Mouse (Mus musculus) cerebellum, postnatal 36 days (tissue): ENCODE data around the gene Gm17581.
"Not testable (repeated sequence)": the region's sequence is repeated elsewhere in the genome, so short reads cannot be mapped to it uniquely, and the experiment has no call there.

ENCODE experiments used
- DNase-seq, 2 experiments: peaks; one replicate each; pipeline ENCODE4 v3.0.0; 2021 to 2022; ENCODE audit warnings: mixed read lengths in 2 of 2

Gm17581 gene

DNA sequence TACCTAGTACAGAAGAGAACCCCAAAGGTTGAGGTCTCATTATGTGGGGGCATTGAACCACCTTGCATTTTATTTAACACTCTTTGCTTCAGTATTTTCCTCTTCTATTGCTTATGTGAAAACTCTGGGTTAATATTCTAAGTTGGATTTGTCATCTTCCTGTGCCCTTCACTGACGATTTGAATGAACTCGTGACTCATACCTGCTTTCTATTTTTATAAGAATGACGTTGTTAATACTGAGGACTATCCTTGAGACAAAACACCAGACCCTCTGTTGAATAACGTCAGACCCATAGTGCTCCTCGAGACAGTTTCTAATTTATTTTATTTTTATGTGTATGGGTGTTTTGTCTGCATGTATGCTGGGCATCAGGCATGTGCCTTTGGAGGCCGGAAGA lies 1.3 kb upstream of the Gm17581 start:
- DNase-seq, result no peak

DNA sequence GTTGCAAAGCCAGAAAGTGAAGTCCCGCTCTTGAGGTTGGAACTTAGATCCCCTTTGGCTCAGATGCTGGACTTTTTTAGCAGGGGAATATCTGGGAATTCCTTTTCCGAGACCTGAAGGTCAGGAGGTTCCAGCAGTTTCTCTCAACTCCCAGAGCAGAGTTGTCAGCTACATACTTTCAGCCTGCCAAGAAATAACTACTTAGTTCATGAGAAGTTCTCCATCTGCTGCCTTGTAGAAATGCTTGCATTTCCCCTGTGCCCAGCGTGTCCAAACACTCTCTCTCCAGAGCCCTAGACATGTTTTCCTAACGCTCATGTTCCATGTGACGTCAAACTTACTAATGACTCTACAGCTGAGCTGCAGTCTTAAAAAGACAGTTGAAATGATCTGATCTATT lies 586 bp downstream of the Gm17581 start:
- no peak for DNase-seq

- peak; percentile 90 for DNase-seq
Observed at GRCm38 (mm10) chr2:155729158-155729645, 6.5 kb downstream of the Gm17581 start, which contains the start of gene Edem2. Edem2 (minus strand) TSS chr2:155729475.

DNA sequence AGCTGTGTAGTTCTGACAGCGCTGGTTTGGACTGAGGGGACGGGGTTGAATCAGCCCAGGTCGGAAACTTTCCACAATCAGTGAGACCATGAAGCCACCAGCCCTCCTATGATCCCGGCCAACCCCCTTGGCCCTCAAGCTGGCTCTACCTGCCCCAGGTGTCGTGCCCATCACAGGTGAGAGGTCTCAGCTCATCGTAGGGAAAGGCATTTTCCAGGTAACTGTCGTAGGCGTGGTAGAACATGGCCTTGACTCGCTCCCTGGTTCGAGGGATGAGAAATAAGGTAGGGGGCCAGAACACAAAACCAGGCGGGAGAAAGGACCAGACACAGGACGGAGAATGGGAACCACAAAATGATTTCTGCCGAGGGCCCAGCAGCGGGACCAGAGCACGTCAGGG lies 6.9 kb downstream of the Gm17581 start:
- DNase-seq, result no peak

DNA sequence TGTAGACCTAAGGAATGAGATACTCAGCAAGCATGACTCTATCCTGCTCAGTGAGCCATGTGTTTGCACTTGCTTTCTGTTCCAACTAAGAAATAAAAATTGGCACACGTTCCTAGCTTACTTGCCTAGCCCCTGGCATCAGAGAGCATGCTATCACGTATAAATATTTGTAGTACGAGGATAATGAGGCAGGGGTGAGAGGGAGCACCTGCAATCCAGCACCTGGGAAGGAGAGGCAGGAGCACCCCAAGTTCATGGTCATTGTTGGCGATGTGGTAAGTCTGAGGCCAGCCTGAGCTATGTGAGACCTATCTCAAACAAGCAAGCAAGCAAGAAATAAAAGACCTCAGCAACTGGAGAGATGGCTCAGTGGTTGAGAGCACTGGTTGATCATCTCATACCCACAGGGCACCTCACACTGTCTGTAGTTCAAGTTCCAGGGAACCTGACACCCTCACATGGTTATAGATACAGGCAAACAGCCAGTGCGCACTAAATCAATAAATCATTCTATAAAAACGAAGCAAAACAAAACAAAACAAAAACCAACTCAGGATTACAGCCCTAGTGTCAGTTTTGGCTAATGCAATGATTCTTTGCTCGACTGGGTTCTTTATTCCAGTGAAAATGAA lies 7.8 kb downstream of the Gm17581 start:
- DNase-seq, result no peak

GRCm38 (mm10) chr2:155726302-155726701 lies 9.4 kb downstream of the Gm17581 start:
- no peak for DNase-seq

- DNase-seq, result no peak
Observed at GRCm38 (mm10) chr2:155724526-155724925, 11.1 kb downstream of the Gm17581 start.

DNA sequence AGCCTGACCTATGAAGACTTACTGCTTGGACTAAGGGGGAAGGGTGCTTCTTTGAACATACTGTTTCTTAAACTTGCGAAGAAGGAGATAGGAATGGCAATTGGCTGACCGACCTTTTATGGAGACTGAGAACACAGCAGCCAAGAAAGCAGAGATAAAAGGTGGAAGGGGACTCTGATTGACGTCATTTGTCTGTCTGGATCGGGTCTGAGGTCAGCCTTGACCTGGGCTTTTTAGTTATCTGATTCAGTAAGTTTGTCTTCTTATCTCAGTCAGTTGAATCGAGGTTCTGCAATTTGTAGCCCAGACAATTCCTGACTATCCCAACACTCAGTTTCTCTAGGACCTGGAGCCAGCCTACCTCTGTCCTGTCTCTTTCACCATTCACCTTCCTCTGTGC lies 11.6 kb downstream of the Gm17581 start:
- no peak for DNase-seq

DNA sequence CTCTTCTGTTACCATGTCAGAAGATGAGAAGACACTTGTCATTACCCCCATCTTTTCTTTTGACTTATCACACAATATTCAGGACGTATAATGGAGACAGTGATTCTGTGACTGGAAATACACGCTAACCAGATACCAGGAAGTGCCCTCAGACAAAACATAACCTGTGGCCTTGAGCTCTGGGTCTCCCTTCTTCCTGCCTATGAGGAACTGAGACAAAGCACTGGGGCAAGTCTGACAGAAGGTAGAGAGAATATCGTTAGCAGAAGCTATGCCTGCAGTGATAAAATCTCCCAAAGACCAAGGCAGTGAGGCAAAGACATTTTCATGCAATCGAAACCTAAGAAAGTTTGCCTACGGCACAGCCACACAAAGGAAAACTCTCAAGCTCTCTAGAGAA lies 15.1 kb downstream of the Gm17581 start:
- no peak for DNase-seq

DNA sequence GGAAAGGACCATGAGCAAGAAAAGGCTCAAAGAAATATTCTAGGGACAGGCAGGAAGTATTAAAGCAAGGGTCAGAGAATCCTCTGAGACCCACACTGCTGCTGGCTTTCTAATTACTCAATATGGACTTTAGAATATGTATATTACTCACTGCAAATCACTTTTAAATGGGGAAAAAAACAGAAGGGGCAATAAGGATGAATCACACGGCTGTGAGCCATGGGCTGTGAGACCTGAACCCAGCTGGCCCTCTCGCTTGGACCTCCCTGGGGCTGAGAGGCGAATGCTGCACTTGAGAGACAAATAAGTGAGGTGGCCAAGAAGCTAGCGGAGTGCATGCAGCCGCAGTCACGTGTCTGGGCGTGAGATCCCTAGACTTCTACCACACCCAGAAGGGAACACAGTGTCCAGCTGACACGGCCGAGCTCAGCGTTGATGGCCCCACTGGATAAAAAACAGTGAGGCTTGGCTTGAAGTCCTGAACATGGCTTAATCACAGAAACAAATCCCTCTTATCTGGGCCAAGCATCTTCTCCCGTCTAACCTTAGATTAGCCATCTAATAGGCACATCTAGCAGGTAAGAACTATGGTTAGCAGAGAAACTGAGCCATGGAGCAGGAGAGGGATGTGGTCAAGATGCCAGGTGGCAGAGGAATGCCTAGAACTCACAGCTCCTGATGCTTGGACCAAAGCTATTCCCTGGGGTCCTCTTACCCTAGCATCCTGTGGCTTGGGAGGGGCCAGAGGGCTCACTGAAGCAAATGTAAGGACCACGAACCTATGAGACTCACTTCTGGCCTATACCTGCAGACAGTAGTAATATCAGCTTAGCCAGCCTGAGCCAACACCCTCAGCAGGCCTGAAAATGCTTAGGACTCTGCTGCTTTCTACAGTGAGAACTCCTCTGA lies 18.3 kb downstream of the Gm17581 start:
- DNase-seq, result no peak

DNA sequence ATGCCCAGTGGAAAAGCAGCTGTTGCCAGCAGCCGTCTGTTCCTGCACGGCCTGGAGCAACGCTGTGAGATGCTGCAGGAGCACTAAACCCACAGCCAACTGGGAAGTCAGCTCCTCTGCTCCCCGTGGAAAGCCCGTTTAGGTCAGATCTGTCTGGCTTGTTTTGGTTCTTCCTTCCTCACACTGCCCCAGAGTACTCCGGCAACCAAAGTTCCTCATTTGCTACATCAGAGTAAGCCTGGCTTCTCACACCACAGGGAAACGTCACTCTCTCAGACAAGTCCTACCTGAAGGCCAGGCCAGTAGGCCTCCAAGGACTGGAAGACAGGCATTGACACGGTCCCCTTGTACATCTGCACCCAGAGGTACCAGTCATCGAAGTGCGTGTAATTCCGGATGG lies 25.1 kb downstream of the Gm17581 start:
- no peak for DNase-seq

GRCm38 (mm10) chr2:155707251-155707650 lies 28.4 kb downstream of the Gm17581 start:
- no peak for DNase-seq

GRCm38 (mm10) chr2:155703630-155704029 lies 32.0 kb downstream of the Gm17581 start:
- DNase-seq, result no peak

DNA sequence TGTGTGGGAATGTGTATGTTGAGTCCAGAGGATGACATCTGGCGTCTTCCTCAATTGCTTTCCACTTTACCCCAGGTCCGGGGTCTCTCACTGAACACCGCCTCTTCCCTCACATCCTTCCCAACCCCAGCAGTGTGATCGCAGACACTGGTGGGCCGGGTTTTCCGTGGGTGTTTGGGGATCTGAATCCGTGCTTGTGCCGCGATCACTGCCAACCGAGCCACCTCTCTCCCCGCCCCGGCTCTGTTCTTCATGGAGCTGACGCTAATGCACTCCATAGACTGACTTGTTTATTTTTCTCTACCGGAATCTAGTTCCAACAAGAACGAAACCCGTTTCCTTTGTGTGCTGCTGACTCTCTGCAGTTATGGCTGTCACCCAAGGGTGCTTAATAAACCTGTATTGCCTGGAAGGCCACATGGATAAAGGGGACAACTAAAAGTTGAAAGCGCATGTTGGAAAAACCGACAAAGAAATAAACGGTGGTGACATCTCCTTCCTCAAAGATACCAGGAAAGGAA lies 34.2 kb downstream of the Gm17581 start:
- no peak for DNase-seq

DNA sequence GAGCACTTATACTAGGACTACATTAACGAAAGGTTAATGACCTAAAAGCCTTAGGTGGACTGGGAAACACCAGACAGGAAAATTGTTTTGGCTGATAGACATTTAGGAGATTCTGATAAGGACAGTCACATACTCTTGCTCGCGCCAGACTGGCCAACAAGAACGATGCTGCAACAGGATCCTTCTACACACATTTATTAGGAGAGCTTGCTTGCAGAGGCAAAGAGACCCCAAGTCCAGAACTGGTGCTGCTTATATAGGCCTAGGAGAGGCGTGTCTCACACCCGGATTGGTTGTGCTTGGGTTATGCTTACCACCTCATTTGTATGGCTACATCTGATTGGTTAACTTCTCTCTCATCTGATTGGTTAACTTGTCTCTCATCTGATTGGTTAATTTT lies 37.2 kb downstream of the Gm17581 start:
- not testable (repeated sequence) for DNase-seq

GRCm38 (mm10) chr2:155696851-155697250 lies 38.8 kb downstream of the Gm17581 start:
- no peak for DNase-seq

DNA sequence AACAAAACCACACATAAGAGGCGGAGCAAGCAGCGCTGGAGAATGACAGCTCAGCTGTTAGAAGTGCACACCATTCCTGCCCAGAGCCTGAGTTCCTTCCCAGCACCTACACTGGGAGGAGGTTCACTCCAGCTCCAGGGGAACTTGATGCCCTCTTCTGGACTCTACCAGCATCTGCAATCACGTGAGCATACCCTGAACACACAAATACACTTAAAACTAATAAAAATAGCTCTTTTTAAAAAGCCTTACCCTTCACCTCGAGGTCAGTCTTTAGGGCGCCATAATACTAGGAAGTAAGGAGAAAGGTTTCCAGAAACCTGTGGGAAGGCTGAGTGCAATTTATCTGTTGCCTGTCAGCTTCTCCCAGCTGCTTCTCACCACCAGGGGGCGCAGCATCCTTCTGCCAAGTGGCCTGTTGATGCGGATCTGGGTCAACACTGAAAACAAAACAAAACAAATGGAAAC lies 39.5 kb downstream of the Gm17581 start:
- DNase-seq, result peak; percentile 94 to 95

GRCm38 (mm10) chr2:155695316-155695715 lies 40.4 kb downstream of the Gm17581 start:
- DNase-seq, result no peak

- no peak for DNase-seq
Observed at GRCm38 (mm10) chr2:155694564-155694963, 41.1 kb downstream of the Gm17581 start.

DNA sequence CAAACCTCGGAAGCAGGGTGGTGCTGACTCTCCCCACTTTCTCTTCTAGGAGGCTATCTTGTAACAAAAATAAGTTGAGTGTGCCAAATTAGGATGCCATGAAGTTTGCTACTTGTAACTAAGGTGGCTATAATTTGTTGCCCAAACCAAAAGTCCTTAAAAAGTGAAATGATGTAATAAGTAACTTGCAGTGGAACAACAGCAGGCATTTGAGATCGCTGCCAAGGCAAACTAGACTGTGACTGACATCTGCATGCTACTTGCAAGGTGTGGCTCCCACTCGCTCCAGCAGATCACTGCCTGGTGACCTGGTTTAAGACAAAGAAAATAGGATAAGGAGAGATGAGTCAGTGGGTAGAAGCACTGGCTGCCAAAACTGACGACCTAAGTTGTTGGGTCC lies 42.5 kb downstream of the Gm17581 start:
- no peak for DNase-seq

- DNase-seq, result peak; percentile 97 to 99
Observed at GRCm38 (mm10) chr2:155691723-155692493, 43.8 kb downstream of the Gm17581 start, which contains the start of gene Trpc4ap. Trpc4ap (minus strand) TSS chr2:155692384.

GRCm38 (mm10) chr2:155691336-155691722 lies 44.3 kb downstream of the Gm17581 start:
- no peak for DNase-seq

DNA sequence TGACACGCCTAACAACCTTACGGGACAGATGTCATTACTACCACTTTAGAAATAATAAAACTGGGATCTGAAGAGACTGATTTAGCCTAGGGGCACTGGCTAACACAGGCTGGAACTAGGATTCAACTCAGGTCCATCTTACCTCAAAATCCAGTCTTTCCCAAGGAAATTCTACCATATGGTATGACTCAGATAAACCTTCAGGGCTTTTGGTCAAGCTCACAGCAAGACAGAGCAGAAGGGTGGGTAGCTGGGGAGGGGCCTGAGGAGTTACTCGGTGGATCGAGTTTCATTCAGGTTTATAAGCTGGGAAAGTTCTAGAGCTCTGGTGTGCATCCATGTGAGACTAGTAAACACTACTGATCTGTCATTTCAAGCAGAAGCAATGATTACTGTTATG lies 46.5 kb downstream of the Gm17581 start:
- DNase-seq, result no peak
